Mouse (Mus musculus): ENCODE results near the gene Pou2f1.

DNA sequence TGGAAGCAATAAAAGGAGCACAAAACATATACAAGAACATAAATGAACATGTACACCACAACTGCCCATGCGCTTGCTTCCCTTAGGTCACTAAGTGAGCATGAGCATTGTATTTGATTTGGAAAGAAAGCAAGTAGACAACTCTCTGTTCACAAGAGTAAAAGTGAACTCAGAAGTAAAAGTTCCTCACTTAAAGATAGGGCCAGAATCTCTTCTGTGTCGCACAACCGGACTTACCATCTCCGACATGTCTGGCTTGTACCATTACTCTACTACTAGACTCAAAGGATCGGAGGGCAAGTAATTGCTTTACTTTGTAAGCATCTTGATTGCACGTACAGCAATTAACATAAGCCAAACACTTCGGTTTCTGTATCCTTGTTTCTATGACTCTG is 6.8 kb downstream of the Pou2f1 start:
- TF ChIP-seq CTCF (IDR thresholded peaks at IDR 0.05; ENCODE audit: borderline replicate concordance, insufficient read depth, low read length) (no peak), POLR2A (IDR thresholded peaks at IDR 0.05; ENCODE audit: low read depth, low read length) (no peak)

Data from embryonic fibroblast, embryonic 13.5 days (primary cell).